Mouse (Mus musculus) kidney, embryonic 14.5 days (tissue): ENCODE results near the gene Pcbd1. TPM values are rescaled to one million over a fixed set of nuclear protein-coding genes. Genes with fewer than 3 reads are reported as not detected.

Experiments used
- ATAC-seq: fragments of 200-750 bp; cut with Nextera tagmentation; 2 replicates; pipeline ENCODE4 v1.8.0; 2017; ENCODE audit warnings: moderate number of reproducible peaks, mild to moderate bottlenecking, moderate TSS enrichment, moderate library complexity; ENCODE audit not compliant: low FRiP score, low TSS enrichment
- H3K27ac ChIP-seq: fragments of 300-500 bp; sonication (generic); 2 replicates; pipeline ENCODE4 v1.5.1; 2014; ENCODE audit warnings: low read depth, mild to moderate bottlenecking, low read length, moderate library complexity, mixed read lengths
- H3K27me3 ChIP-seq: fragments of 300-500 bp; sonication (generic); 2 replicates; pipeline ENCODE4 v1.6.1; 2014; ENCODE audit warnings: mild to moderate bottlenecking, low read length; ENCODE audit not compliant: control insufficient read depth, insufficient read depth
- H3K36me3 ChIP-seq: fragments of 300-500 bp; sonication (generic); 2 replicates; pipeline ENCODE4 v1.6.1; 2014; ENCODE audit warnings: low read length, mixed read lengths; ENCODE audit not compliant: control insufficient read depth, insufficient read depth
- H3K4me1 ChIP-seq: fragments of 300-500 bp; sonication (generic); 2 replicates; pipeline ENCODE4 v1.6.1; 2014; ENCODE audit warnings: low read length, mixed read lengths; ENCODE audit not compliant: control insufficient read depth, insufficient read depth
- H3K4me2 ChIP-seq: fragments of 300-500 bp; sonication (generic); replicated peaks from 2 replicates; pipeline ENCODE4 v1.6.1; 2014; ENCODE audit warnings: low read depth, mild to moderate bottlenecking, low read length
- H3K4me3 ChIP-seq: fragments of 300-500 bp; sonication (generic); 2 replicates; pipeline ENCODE4 v1.5.1; 2014; ENCODE audit warnings: mild to moderate bottlenecking, low read length
- H3K9ac ChIP-seq: fragments of 300-500 bp; sonication (generic); 2 replicates; pipeline ENCODE4 v1.6.1; 2014; ENCODE audit warnings: low read depth, mild to moderate bottlenecking, low read length, moderate library complexity
- H3K9me3 ChIP-seq: fragments of 300-500 bp; sonication (generic); 2 replicates; pipeline ENCODE4 v1.6.1; 2016; ENCODE audit warnings: low read length; ENCODE audit not compliant: control insufficient read depth
- WGBS: fragments of 180-500 bp; shearing (Covaris S2); extraction: QIAGEN DNeasy Blood & Tissue Kit; methylation state at CpG from one replicate; pipeline ENCODE4 v1.1.7; 2014; 5-methylcytosine and 5-hydroxymethylcytosine counted together
- polyA plus RNA-seq: library from polyadenylated mRNA; unstranded; fragments of >200 nt; fragmentation: Nextera tagmentation; extraction: Ambion mirVana; gene quantifications from 2 replicates; pipeline ENCODE4 v1.2.1, GENCODE M21; 2014

The Pcbd1 gene
- 140 and 143 TPM in 2 replicates for polyA plus RNA-seq

DNA sequence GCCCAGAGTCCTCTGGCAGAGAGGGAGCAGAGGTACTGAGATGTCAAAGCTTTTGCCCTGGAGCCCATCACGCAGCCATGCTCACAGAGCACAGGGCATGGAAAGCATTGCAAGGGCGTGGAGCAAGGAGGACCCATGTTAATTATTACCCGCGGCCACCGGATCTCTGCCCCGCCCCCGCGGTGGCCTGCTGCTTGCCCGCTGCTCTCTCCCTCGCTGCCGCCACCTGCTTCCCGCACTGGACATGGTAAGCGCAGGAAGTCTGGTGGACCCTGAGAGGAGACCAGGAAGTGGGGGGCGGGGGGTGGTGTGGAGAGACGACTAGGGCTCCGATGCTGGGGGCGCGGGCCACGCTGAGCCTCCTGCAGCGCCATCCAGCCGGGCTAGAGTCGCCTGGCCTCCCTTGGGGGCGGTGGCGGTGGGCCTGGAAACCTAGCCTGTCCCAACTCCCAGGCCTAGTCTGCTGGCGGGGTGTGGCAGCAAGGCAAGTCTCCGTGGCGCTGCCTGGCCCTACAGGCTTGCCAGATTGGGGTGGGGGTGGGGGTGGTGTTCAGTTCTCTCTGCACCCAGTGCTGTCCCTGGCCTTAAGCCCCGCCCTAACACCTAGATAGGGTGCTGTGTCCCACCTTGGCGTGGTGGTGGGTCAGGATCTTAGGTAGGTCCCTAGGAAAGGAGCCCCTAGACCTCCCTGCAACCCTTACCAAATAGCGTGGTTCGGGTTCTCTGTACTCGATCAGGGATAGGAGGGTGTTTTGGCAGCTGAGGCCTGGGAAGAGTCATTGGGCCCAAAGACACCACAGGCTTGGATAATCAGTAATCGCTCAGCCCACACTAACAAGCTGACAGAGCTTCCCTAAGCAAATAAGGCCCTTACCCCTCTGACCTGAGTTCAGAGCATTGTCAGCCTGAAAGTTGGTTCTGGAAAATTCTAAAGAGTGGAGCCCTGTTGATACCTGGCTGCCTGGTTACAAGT, at the start of gene Pcbd1:
Pcbd1 (plus strand) TSS at position 162 of the 973 bp plus-strand sequence.
- Histone ChIP-seq H3K27ac (peak within 1 kb of the TSS; percentile 87), H3K4me3 (peak within 1 kb of the TSS; percentile 43), H3K9me3 (no peaks in the 10 kb centered on the region), H3K36me3 (no peaks in the 10 kb centered on the region), H3K4me2 (peak within 1 kb of the TSS; percentile 74), H3K4me1 (peaks cover 9% of the 10 kb centered on the region; the same call in 1 of the 2 replicates), H3K9ac (peak within 1 kb of the TSS; percentile 71), H3K27me3 (no peaks in the 10 kb centered on the region)
- peak; percentile 87 for ATAC-seq
- 8% methylated on average over 32 of the region's 33 CpGs for WGBS

DNA sequence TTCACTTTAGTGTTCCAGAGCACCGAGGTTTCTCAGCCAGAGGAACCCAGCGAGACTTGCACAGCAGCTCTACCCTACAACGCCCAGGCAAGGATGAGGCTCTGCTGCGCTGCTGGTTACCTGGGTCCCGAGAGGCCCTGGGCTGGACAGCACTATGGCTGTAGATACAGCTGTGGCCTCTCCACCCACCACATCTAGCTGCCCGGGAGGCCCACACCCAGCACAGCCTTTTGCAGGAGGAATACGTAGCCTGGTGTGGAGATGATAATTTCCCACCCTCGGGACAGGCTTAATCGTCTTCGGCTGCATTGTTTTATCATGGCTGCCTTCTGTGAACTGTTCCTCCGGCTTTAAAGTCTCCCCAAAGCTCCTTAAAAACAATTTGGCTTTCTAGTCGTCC, 49.5 kb upstream of the Pcbd1 start:
- 57% methylated on average over 12 of the region's 12 CpGs for WGBS
- Histone ChIP-seq H3K4me1 (no peaks in the 10 kb centered on the region), H3K27ac (no peak overlapping the region), H3K4me2 (no peak overlapping the region), H3K9me3 (no peaks in the 10 kb centered on the region), H3K9ac (no peak overlapping the region), H3K4me3 (no peak overlapping the region), H3K36me3 (no peaks in the 10 kb centered on the region), H3K27me3 (no peaks in the 10 kb centered on the region)
- ATAC-seq = no peak

DNA sequence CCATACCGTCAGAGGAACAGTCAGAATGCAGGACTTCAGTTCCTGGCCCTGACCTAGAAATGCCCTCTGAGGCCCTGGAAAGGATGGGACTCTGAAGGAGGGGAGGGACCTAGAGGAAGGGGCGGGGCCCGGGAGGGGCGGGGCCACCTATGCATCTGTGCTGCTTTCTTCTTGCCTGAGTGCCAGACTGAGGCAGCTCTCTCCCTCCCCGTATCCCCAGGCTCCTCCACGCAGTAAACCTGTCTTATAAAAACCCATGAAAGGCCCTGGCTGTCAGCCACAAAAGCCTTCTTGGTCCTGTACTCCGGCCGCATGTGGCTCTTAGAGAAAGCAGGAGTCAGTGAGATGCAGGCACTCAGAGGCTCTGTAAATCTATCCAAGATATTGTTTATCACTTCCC, 44.0 kb upstream of the Pcbd1 start:
- no peak for ATAC-seq
- Histone ChIP-seq H3K27me3 (no peaks in the 10 kb centered on the region), H3K4me1 (no peaks in the 10 kb centered on the region), H3K36me3 (no peaks in the 10 kb centered on the region), H3K27ac (no peak overlapping the region), H3K9ac (no peak overlapping the region), H3K4me2 (no peak overlapping the region), H3K4me3 (no peak overlapping the region), H3K9me3 (no peaks in the 10 kb centered on the region)
- 12% methylated on average over 8 of the region's 8 CpGs for WGBS

- peaks cover 3% of the 10 kb centered on the region; the same call in 1 of the 2 replicates for H3K9me3 ChIP-seq
- H3K4me3 ChIP-seq = no peak overlapping the region
- no peak overlapping the region for H3K27ac ChIP-seq
- no peaks in the 10 kb centered on the region for H3K36me3 ChIP-seq
- no peak overlapping the region for H3K4me2 ChIP-seq
- 0 out of 2 replicates have a peak, but pooled peaks have one; percentile 68 for ATAC-seq
- no peaks in the 10 kb centered on the region for H3K4me1 ChIP-seq
- no peak overlapping the region for H3K9ac ChIP-seq
- WGBS = 61% methylated on average over 14 of the region's 14 CpGs
- no peaks in the 10 kb centered on the region for H3K27me3 ChIP-seq
These were observed 37.0 kb upstream of the Pcbd1 start for GRCm38 (mm10) chr10:61051993-61052613.

DNA sequence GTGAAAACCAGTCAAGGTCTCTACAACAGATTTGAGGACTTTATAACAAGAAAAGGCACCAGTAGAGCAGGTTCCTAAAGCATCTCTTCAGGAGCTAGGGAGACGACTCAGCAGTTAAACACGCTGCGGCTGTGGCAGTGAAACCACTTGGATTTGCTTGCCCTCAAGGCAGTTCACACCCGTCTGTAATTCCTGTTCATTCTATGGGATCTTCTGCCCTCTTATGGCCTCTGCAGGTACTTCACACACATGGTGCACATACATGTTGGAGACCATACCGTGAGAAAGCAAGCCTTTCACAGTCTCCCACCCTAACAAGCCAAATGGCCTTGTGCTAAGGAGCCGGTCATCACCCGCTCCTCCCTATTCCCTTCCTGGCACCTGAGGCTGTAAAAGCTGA, 32.5 kb upstream of the Pcbd1 start:
- peaks cover 8% of the 10 kb centered on the region; the same call in 1 of the 2 replicates for H3K4me1 ChIP-seq
- no peaks in the 10 kb centered on the region for H3K27me3 ChIP-seq
- peaks cover 3% of the 10 kb centered on the region; the same call in 1 of the 2 replicates for H3K9me3 ChIP-seq
- no peak for ATAC-seq
- WGBS = 89% methylated on average over 7 of the region's 7 CpGs
- no peaks in the 10 kb centered on the region for H3K36me3 ChIP-seq
- H3K4me2 ChIP-seq = no peak overlapping the region
- no peak overlapping the region for H3K27ac ChIP-seq
- no peak overlapping the region for H3K4me3 ChIP-seq
- H3K9ac ChIP-seq = no peak overlapping the region

- H3K27ac ChIP-seq = no peak overlapping the region
- H3K27me3 ChIP-seq = no peaks in the 10 kb centered on the region
- no peak overlapping the region for H3K4me3 ChIP-seq
- no peaks in the 10 kb centered on the region for H3K36me3 ChIP-seq
- H3K9ac ChIP-seq = no peak overlapping the region
- H3K4me2 ChIP-seq = no peak overlapping the region
- 20% methylated on average over 1 of the region's 1 CpGs for WGBS
- H3K4me1 ChIP-seq = peaks cover 8% of the 10 kb centered on the region; the same call in 1 of the 2 replicates
- no peak for ATAC-seq
- H3K9me3 ChIP-seq = peaks cover 3% of the 10 kb centered on the region; the same call in 1 of the 2 replicates
These were observed 30.0 kb upstream of the Pcbd1 start for GRCm38 (mm10) chr10:61059101-61059500.

DNA sequence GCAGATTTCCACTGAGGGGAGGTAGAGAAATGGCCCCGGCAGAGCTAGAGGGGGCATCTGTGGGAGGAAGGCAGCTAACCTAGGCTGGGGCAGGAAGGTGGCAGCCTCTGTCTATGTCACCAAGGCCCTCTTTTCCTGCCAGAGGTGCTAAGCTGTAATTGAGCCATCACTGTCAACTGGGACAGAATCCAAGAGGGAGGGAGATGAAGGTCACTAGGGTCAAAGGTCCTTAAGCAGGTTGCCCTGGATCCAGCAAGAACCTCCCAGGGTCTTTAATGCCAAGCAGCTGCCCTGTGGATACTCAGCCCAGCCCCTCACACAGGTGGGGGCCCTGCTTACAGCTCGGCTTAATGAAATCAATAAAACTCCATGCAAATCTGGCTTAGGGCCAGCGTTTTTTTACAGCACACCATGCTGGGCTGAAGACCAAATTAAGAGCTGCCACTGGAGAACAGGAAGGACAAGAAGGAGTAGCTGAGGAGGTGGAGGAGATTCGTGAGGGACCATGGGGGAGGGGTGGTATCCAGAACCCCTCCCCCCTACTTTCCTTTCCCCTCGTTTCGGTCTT, 29.5 kb upstream of the Pcbd1 start:
- ATAC-seq = no peak; the same call in 1 of the 2 replicates
- no peak overlapping the region for H3K4me2 ChIP-seq
- H3K4me3 ChIP-seq = no peak overlapping the region
- 17% methylated on average over 6 of the region's 6 CpGs for WGBS
- no peak overlapping the region for H3K9ac ChIP-seq
- H3K27me3 ChIP-seq = no peaks in the 10 kb centered on the region
- H3K36me3 ChIP-seq = no peaks in the 10 kb centered on the region
- H3K27ac ChIP-seq = no peak overlapping the region
- H3K9me3 ChIP-seq = peaks cover 3% of the 10 kb centered on the region; the same call in 1 of the 2 replicates
- H3K4me1 ChIP-seq = peaks cover 8% of the 10 kb centered on the region

DNA sequence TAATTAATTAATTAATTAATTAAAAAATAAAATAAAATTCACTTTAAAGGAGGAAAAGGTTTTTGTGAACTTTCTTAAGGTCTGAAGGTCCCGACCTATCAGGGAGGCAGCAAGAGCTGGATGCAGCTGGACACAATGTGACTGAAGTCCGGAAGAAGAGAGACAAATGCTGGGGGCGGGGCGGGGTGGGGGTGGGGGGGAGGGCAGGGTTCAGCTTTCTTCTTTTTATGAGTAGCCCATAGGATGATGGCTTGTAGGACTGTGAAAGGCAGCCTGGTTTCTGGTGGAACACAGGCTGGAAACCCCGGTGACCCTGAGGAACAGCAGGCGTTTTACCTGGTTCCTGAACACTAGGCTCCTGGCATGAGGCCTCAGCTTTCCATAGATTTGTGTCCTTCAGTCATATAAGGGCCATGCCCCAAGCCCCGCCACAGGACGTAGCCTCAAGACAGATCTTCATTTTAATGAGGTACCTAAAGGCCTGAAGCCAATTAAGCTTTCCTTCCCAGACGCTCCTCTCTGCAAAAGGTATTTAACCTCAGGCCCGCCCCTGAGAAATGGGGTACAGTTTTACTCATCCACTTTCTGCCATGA, 25.8 kb upstream of the Pcbd1 start:
- 55% methylated on average over 10 of the region's 10 CpGs for WGBS
- ATAC-seq = no peak
- no peak overlapping the region for H3K9ac ChIP-seq
- H3K4me3 ChIP-seq = no peak overlapping the region
- peaks cover 16% of the 10 kb centered on the region for H3K4me1 ChIP-seq
- no peak overlapping the region for H3K4me2 ChIP-seq
- H3K36me3 ChIP-seq = no peaks in the 10 kb centered on the region
- H3K27me3 ChIP-seq = no peaks in the 10 kb centered on the region
- H3K27ac ChIP-seq = no peak overlapping the region
- no peaks in the 10 kb centered on the region for H3K9me3 ChIP-seq
